Mouse (Mus musculus) hindbrain, embryonic 13.5 days (tissue): ENCODE results near the gene Amigo1. TPM values are rescaled to one million over a fixed set of nuclear protein-coding genes. Genes with fewer than 3 reads are reported as not detected.
A peak's percentile ranks its signal among the peaks of the same experiment; 100 is the strongest.

ENCODE experiments used
- ATAC-seq: fragments of 200-750 bp; cut with Nextera tagmentation; 2 replicates; pipeline ENCODE4 v1.8.0; 2017; ENCODE audit warnings: moderate TSS enrichment; ENCODE audit not compliant: low FRiP score
- H3K27ac ChIP-seq: fragments of 300-500 bp; sonication (generic); 2 replicates; pipeline ENCODE4 v1.5.1; 2015; ENCODE audit warnings: inconsistent platforms, mild to moderate bottlenecking, moderate library complexity
- H3K27me3 ChIP-seq: fragments of 300-500 bp; sonication (generic); 2 replicates; pipeline ENCODE4 v1.6.1; 2015; ENCODE audit warnings: mild to moderate bottlenecking, inconsistent platforms
- H3K36me3 ChIP-seq: fragments of 300-500 bp; sonication (generic); 2 replicates; pipeline ENCODE4 v1.6.1; 2015; ENCODE audit warnings: mild to moderate bottlenecking, inconsistent platforms
- H3K4me1 ChIP-seq: fragments of 300-500 bp; sonication (generic); replicated peaks from 2 replicates; pipeline ENCODE4 v1.6.1; 2015; ENCODE audit warnings: inconsistent platforms
- H3K4me2 ChIP-seq: fragments of 300-500 bp; sonication (generic); 2 replicates; pipeline ENCODE4 v1.6.1; 2015; ENCODE audit warnings: inconsistent platforms, mild to moderate bottlenecking, moderate library complexity
- H3K4me3 ChIP-seq: fragments of 300-500 bp; sonication (generic); 2 replicates; pipeline ENCODE4 v1.5.1; 2015; ENCODE audit warnings: mild to moderate bottlenecking, inconsistent platforms
- H3K9ac ChIP-seq: fragments of 300-500 bp; sonication (generic); 2 replicates; pipeline ENCODE4 v1.6.1; 2015; ENCODE audit warnings: mild to moderate bottlenecking, inconsistent platforms
- H3K9me3 ChIP-seq: fragments of 300-500 bp; sonication (generic); 2 replicates; pipeline ENCODE4 v1.6.1; 2016; ENCODE audit warnings: inconsistent platforms
- WGBS: fragments of 180-500 bp; shearing (Covaris S2); methylation state at CpG from one replicate; pipeline ENCODE4 v1.1.7; 2015; 5-methylcytosine and 5-hydroxymethylcytosine counted together
- polyA plus RNA-seq: library from polyadenylated mRNA; unstranded; fragments of >200 nt; fragmentation: Nextera tagmentation; extraction: Ambion mirVana; gene quantifications from 2 replicates; pipeline ENCODE4 v1.2.1, GENCODE M21; 2015

Gene Amigo1
- 12.0 and 13.8 TPM in 2 replicates for polyA plus RNA-seq

GRCm38 (mm10) chr3:108186098-108187047 is at the start of gene Amigo1:
Amigo1 (plus strand) TSS chr3:108186335.
- H3K27me3 ChIP-seq = peaks cover 8% of the 10 kb centered on the region; the same call in 1 of the 2 replicates
- peak; percentile 77 for ATAC-seq
- peak within 1 kb of the TSS; percentile 89 for H3K9ac ChIP-seq
- peak within 1 kb of the TSS; percentile 91 for H3K4me2 ChIP-seq
- no peaks in the 10 kb centered on the region for H3K9me3 ChIP-seq
- peak within 1 kb of the TSS; percentile 78 for H3K27ac ChIP-seq
- peaks cover 48% of the 10 kb centered on the region for H3K4me1 ChIP-seq
- peaks cover 25% of the 10 kb centered on the region for H3K36me3 ChIP-seq
- WGBS = 1% methylated on average over 75 of the region's 100 CpGs
- peak within 1 kb of the TSS; percentile 76 for H3K4me3 ChIP-seq

GRCm38 (mm10) chr3:108139113-108139512 is 47.0 kb upstream of the Amigo1 start:
- Histone ChIP-seq H3K4me3 (no peak overlapping the region), H3K9ac (no peak overlapping the region), H3K9me3 (no peaks in the 10 kb centered on the region), H3K4me2 (no peak overlapping the region), H3K27me3 (no peaks in the 10 kb centered on the region), H3K36me3 (peaks cover 15% of the 10 kb centered on the region), H3K27ac (no peak overlapping the region), H3K4me1 (peaks cover 40% of the 10 kb centered on the region)
- 89% methylated on average over 1 of the region's 1 CpGs for WGBS
- no peak for ATAC-seq

GRCm38 (mm10) chr3:108140786-108141185 is 45.3 kb upstream of the Amigo1 start:
- peaks cover 15% of the 10 kb centered on the region for H3K36me3 ChIP-seq
- 80% methylated on average over 4 of the region's 4 CpGs for WGBS
- no peak overlapping the region for H3K27ac ChIP-seq
- H3K9me3 ChIP-seq = no peaks in the 10 kb centered on the region
- no peak overlapping the region for H3K9ac ChIP-seq
- H3K4me2 ChIP-seq = no peak overlapping the region
- H3K4me1 ChIP-seq = peaks cover 39% of the 10 kb centered on the region
- H3K4me3 ChIP-seq = no peak overlapping the region
- H3K27me3 ChIP-seq = no peaks in the 10 kb centered on the region
- no peak for ATAC-seq

DNA sequence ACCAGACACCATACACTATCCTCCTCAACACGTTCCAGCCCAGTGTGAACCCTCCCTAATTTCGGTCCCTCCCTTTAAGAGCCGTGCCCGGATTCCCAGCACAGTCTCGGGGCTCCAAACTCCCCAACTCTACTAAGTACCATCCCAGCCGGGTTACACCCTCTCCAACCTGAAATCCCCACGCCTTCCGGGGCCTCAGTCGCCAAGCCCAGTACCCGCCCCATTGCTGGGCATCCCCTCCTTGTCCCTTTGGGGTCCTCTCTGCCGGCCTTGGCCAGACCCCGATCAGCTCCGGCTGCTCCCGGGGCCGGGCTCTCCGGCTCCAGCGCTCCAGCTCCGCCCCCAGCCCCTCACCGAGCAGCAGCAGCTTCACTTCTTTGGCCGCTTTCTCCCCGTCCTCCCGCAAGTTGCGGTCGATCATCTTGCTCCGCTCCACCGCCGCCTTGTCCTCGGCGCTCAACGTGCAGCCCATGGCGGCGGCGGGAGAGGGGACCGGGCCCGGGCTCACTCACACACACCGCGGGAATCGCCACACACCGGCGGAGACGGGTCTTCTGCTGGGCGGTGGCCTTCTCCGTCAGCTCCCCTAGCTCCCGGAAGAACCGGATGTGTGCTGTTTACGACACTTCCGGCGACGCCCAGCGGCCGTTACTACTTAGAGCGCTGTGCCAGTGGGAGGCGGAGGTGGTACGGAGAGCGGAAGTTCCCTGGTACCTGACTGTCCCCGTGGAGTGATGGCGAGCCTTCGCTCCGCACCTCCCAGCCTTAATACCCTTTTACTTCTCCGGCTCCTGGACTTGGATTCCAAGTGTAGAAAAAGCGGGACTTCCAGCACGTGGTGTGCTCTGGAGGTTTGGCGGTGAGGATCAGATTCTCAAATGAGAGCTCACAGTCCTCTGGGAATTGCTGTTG is 40.3 kb upstream of the Amigo1 start, which contains the start of gene Gnai3:
TSS of gene Gnai3 (minus strand) at position 613 of the 912 bp plus-strand sequence.
- under 1% methylated on average over 63 of the region's 63 CpGs for WGBS
- peak; percentile 95 for ATAC-seq
- no peaks in the 10 kb centered on the region for H3K27me3 ChIP-seq
- peaks cover 38% of the 10 kb centered on the region for H3K4me1 ChIP-seq
- peak within 1 kb of the TSS; percentile 98 for H3K9ac ChIP-seq
- no peaks in the 10 kb centered on the region for H3K9me3 ChIP-seq
- 0 out of 2 replicates have a peak, but pooled peaks cover 2% of the 10 kb centered on the region for H3K36me3 ChIP-seq
- H3K4me2 ChIP-seq = peak within 1 kb of the TSS; percentile 86
- peak within 1 kb of the TSS; percentile 97 for H3K27ac ChIP-seq
- peak within 1 kb of the TSS; percentile 98 for H3K4me3 ChIP-seq

- WGBS = 63% methylated on average over 5 of the region's 5 CpGs
- no peaks in the 10 kb centered on the region for H3K9me3 ChIP-seq
- peak overlapping the region; percentile 86 for H3K4me2 ChIP-seq
- H3K27me3 ChIP-seq = no peaks in the 10 kb centered on the region
- H3K27ac ChIP-seq = peak overlapping the region; percentile 97; the same call in 1 of the 2 replicates
- peak overlapping the region; percentile 98 for H3K4me3 ChIP-seq
- H3K36me3 ChIP-seq = no peaks in the 10 kb centered on the region
- no peak for ATAC-seq
- H3K4me1 ChIP-seq = peaks cover 38% of the 10 kb centered on the region
- H3K9ac ChIP-seq = peak overlapping the region; percentile 98
These were observed 39.5 kb upstream of the Amigo1 start for GRCm38 (mm10) chr3:108146671-108147070.

GRCm38 (mm10) chr3:108147386-108148235 is 38.5 kb upstream of the Amigo1 start:
- no peaks in the 10 kb centered on the region for H3K36me3 ChIP-seq
- no peak overlapping the region for H3K9ac ChIP-seq
- 0 out of 2 replicates have a peak, but pooled peaks have one; percentile 41 for ATAC-seq
- no peak overlapping the region for H3K27ac ChIP-seq
- H3K27me3 ChIP-seq = no peaks in the 10 kb centered on the region
- no peaks in the 10 kb centered on the region for H3K9me3 ChIP-seq
- 70% methylated on average over 11 of the region's 11 CpGs for WGBS
- no peak overlapping the region for H3K4me3 ChIP-seq
- peaks cover 35% of the 10 kb centered on the region for H3K4me1 ChIP-seq
- no peak overlapping the region for H3K4me2 ChIP-seq

DNA sequence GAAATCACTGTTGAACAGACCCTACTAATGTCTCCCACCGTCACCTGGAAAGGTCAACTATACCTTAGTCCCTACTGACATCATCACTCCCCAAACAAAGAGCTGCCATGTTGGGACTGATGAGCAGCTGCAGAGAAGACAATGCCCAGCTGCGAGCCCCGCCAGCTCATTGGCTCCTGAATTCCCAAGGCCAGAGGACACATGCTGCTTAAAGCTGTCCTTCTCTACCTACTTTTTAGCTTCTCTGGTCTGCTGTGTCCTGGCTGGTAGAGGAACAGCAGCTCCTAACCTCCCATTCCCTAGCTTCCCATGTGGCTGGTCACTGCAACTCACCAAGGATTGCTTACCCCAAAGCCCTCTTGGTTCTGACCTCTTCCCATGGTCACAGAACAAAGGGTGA is 33.8 kb upstream of the Amigo1 start:
- Histone ChIP-seq H3K4me1 (peaks cover 12% of the 10 kb centered on the region), H3K9me3 (no peaks in the 10 kb centered on the region), H3K27ac (no peak overlapping the region), H3K36me3 (no peaks in the 10 kb centered on the region), H3K4me2 (no peak overlapping the region), H3K27me3 (no peaks in the 10 kb centered on the region), H3K9ac (no peak overlapping the region), H3K4me3 (no peak overlapping the region)
- 94% methylated on average over 3 of the region's 3 CpGs for WGBS
- no peak for ATAC-seq

GRCm38 (mm10) chr3:108154656-108155055 is 31.5 kb upstream of the Amigo1 start, which contains the start of gene Gpr61:
Gpr61 (minus strand) TSS chr3:108154882.
- WGBS = 45% methylated on average over 4 of the region's 4 CpGs
- peak within 1 kb of the TSS; percentile 68 for H3K9ac ChIP-seq

GRCm38 (mm10) chr3:108158383-108159037 is 27.6 kb upstream of the Amigo1 start:
- Histone ChIP-seq H3K27me3 (0 out of 2 replicates have a peak, but pooled peaks cover 5% of the 10 kb centered on the region), H3K9me3 (no peaks in the 10 kb centered on the region), H3K9ac (peak overlapping the region; percentile 36; the same call in 1 of the 2 replicates), H3K36me3 (no peaks in the 10 kb centered on the region), H3K4me2 (no peak overlapping the region), H3K4me1 (peaks cover 25% of the 10 kb centered on the region), H3K4me3 (no peak overlapping the region), H3K27ac (peak overlapping the region; percentile 77)
- ATAC-seq = peak; percentile 58
- WGBS = 53% methylated on average over 9 of the region's 9 CpGs

More at GRCm38 (mm10) chr3:108154656-108155055, 31.5 kb upstream of the Amigo1 start, which contains the start of gene Gpr61:
- peak within 1 kb of the TSS; percentile 76 for H3K27ac ChIP-seq
- H3K9me3 ChIP-seq = no peaks in the 10 kb centered on the region
- no peaks in the 10 kb centered on the region for H3K27me3 ChIP-seq
- H3K4me2 ChIP-seq = peak within 1 kb of the TSS; percentile 50
- peak; percentile 31; the same call in 1 of the 2 replicates for ATAC-seq
- H3K36me3 ChIP-seq = no peaks in the 10 kb centered on the region
- H3K4me1 ChIP-seq = peaks cover 25% of the 10 kb centered on the region
- peak within 1 kb of the TSS; percentile 37 for H3K4me3 ChIP-seq

GRCm38 (mm10) chr3:108164091-108164490 is 22.0 kb upstream of the Amigo1 start:
- Histone ChIP-seq H3K36me3 (no peaks in the 10 kb centered on the region), H3K4me3 (no peak overlapping the region), H3K9ac (no peak overlapping the region), H3K27me3 (0 out of 2 replicates have a peak, but pooled peaks cover 5% of the 10 kb centered on the region), H3K9me3 (no peaks in the 10 kb centered on the region), H3K4me1 (peaks cover 48% of the 10 kb centered on the region), H3K4me2 (no peak overlapping the region), H3K27ac (no peak overlapping the region)
- 72% methylated on average over 5 of the region's 5 CpGs for WGBS
- no peak for ATAC-seq
